Mouse (Mus musculus) brain, embryonic 14.5 days (tissue): ENCODE measurements at regions not wholly inside any gene's neighbourhood (a gene's known extent, or its start where the extent isn't known, plus 50 kb on each side); places are given as distances from the start of the nearest gene placed in this dataset.

Source experiments
- DNase-seq: peaks from one replicate; pipeline ENCODE4 v3.0.0-alpha.2; 2011; ENCODE audit warnings: low read depth
- CTCF ChIP-seq: fragments of 200-500 bp; IDR thresholded peaks from 2 replicates; pipeline ENCODE4 v1.5.1; 2012; ENCODE audit warnings: inconsistent platforms, mild to moderate bottlenecking, moderate library complexity, borderline replicate concordance; ENCODE audit not compliant: insufficient read depth, insufficient read length; ENCODE audit errors: extremely low read depth
- POLR2A ChIP-seq: fragments of 200-500 bp; IDR thresholded peaks from 2 replicates; pipeline ENCODE4 v1.6.1; 2012; ENCODE audit warnings: mild to moderate bottlenecking, inconsistent platforms, borderline replicate concordance; ENCODE audit not compliant: poor library complexity, insufficient read depth, insufficient read length, severe bottlenecking; ENCODE audit errors: extremely low read depth

DNA sequence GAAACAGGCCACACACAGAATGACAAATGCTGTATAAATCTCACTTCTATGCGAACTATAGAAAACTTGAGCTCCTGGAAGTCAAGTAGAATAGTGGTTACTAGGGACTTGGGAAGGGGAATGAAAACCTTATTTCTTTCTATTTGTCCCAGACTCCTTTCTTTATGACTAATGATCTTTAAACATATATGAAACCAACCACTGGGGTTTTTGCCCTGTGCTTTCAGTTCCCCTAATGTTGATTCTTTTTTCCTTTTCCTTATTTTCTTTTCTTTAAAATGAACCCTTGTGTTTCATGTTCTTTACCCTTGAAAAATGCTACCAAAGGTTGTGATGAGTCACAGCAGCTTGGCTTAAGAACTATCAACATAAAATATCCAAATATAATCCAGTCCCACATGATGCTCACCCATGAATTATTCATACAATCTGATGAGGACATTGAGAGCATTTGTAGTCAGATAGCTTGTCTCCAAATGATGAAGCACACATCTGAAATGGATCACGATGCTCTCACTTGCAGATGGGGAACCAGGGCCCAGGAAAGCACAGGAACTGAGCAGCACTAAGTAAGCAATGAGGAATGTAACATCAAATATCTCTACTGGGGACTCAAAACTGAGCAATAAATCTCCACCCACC is 470.2 kb upstream of the Ubash3b start:
- TF ChIP-seq POLR2A (no peak), CTCF (no peak)
- no peak for DNase-seq

DNA sequence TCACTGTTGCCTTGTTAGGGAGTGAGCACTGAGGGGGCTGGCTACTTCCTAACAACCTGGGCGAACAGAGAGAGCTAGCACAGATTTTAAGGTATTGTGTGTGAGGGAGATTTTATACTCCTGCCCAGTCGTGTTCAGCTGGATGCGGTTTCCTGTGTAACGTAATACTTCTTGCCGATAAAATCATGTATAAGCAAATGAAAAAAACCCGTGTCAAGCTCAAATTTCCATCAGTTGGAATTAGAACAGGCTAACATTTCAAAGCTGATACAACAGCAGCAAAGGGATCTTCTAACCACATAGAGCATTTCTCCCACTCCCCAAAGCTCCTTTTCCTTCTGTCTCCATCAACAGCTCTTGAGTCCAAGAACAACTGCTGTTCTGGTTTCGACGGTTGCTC is 459.8 kb upstream of the Ubash3b start:
- TF ChIP-seq CTCF: no peak
- TF ChIP-seq POLR2A: no peak
- DNase-seq: no peak

DNA sequence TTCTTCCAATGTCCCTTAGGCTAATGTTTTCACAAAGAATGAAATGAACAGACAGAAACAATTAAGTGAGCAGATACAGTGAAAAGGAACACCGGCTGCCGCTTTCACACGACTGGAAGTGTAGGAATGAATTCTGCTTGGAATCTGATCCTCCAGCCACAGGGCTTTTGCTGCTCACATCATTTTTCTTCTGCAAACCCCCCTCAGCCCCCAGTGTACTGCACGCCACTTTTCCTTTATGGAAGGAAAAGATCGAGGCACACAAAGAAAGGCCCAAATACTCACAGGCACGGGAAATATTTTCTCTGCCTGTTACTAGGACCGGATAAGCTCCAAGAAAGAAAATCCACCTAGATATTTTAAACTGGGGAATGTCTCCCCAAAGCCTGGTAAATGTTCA is 452.5 kb upstream of the Ubash3b start:
- peak; percentile 62 for DNase-seq
- TF ChIP-seq POLR2A (no peak), CTCF (no peak)

DNA sequence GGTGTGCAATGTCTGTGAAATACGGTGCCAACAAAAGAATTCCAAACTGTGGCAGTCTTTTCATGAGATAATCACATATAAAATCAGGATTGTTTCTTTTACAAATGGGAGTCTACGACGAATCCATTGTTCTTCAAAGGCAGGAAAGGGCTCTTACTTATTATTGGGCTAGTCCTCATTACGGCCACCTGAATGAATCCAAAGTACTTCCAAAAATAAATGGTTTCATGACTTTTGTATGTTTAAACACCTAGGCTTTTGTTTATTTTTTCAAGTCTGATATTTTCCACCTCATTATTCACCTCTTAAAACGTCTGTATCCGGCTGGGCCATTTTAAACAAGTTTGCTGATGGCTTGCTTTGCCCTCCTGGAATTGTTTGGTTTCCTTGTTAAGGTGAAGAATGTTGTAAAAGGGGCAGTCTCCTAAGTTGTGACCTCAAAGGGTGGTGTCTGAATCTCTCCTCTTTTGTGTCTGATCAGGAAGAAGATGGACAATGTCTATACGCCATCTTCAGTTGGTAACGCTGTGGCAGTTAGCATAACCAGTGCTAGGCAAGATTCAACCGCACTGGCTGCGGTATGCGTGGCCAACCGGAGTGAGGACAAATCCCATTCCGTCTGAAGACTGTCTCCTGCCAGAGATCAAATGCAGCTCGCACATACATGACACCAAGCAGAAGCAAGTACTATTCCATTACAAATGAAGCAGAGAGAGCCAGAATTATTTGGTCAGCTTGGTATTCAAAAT is 451.5 kb upstream of the Ubash3b start:
- DNase-seq: peak; percentile 83
- TF ChIP-seq CTCF: no peak
- no peak for TF ChIP-seq POLR2A

DNA sequence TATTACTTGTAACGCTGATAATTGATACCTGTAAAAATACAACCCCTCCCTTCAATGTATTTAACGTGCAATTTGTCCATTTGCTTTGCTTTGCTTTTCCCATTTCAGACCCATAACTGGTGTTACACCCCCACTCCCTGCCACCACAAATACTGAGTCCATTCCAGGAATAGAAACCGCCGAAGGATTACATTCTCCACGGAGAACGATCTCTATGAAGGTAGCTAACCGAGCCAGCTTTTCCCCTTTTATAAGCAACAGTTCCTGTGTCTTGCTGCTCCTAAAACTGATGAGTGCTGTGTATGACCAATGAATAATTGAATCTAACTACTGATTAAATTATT is 450.9 kb upstream of the Ubash3b start:
- peak; percentile 93 for DNase-seq
- no peak for TF ChIP-seq POLR2A
- no peak for TF ChIP-seq CTCF

DNA sequence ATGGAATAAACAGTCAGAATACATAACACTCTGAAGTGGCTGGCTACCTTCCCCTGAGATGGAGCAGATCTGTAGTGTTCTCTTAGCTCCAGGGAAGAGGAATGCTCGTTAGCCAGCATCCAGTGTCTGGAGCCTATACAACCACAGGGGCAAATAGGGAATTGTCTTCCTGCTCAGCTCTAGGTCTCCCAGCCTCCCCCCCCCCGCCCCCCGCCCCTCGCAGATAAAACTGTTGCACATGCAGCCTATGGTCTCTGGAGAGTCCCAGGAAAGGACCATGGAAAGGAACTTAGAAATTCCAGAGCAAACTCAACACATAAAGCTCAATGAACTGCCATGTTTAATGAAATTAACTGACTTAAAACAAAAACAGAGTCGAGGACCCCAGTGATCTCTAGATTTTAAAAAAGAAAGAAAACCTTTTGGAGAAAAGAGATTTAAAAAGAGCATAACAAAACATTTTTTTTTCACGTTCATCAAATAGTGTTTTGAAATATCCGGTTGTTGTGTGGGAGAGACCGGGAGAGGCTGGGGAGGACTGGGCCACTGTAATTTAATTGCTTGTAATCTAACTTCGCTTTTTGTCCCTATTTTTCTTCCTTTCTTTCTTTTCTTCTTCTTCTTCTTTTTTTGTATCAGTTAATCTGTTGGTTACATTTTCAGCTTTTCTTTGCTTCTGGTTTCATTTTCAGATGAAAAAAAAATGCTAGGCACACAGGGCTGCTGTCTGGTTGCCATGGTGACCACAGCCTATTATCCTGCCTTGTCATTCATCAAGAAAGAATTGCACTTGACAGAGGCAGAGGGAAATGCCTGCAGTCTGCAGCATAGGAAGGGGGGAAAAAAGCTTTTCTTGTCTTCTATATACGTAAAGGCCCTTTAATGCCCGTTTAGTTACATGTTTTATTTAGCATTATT is 450.3 kb upstream of the Ubash3b start:
- DNase-seq: peak; percentile 99
- TF ChIP-seq POLR2A (no peak), CTCF (no peak)

DNA sequence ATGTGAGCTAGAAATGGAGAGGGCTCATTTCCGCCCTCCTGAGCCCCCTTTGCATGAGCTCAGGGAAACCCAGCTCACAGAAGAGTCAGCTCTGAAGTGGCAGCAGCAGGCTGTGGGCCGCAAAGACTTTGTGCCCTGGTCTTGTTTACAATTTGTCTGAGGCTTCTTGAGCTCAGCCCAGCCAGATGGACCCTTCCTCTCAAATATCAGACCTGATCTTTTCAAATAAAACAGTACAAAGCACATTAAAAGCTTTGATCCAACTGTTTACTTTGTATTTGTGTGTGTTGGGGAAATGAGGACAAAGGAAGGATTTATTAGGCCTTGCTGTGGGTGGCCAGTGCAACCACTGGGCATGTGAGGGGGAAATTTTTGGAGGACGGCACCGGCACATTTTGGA is 448.9 kb upstream of the Ubash3b start:
- TF ChIP-seq POLR2A: no peak
- TF ChIP-seq CTCF: no peak
- peak; percentile 68 for DNase-seq

DNA sequence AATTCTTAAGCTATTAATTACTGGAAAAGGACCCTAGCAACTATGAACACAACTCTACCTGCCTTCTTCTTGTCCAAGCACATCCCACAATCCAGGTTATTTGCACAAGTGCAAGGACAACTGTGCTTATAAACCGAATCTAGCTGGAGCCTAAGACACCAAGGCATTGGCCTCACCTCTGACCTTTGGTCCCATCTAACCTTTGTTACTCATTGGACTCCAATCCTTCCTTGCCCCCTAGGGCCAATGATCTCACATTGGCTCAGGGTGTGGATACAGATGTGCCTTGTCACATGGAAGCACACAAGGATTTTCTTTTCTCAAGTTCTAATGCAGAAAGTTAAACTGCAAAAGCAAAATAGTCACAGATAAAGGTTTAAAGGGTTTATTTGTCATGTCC is 444.6 kb upstream of the Ubash3b start:
- TF ChIP-seq CTCF (no peak), POLR2A (no peak)
- DNase-seq: no peak

DNA sequence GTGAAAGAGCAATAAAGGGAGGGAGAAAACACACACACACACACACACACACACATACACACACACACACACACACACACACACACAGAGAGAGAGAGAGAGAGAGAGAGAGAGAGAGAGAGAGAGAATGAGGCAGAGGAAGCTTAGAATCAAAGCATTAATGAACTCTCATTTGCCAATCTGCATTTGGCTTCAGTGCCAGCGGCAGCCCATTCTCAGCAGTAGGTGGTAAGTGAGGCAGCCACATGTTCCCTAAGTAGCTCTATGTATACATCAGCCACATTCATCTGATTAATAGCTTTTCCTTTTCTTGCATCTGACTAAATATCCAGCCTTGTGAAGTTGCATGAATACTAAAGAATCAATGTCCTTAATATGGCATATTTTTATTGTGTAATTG is 443.4 kb upstream of the Ubash3b start:
- DNase-seq: peak; percentile 84
- TF ChIP-seq POLR2A (no peak), CTCF (no peak)

DNA sequence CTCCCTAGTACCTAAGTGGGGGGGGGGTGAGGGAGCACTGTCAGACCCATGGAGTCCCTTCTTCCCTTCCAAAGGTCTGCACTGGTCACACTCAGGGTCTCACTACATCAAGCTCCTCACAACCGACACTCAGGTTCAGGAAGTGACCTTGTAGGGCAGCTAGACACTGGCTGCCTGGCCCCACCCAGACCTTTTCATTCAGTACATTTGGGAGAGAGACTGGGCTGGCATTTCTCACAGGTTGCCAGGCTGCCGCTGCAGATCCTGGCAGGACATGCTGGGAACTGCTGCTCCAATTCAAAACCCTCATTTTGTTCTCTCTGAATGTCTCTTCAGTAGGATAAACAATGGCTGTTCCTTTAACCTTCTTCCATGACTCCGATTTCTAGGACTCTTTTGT is 439.3 kb upstream of the Ubash3b start:
- peak; percentile 83 for DNase-seq

DNA sequence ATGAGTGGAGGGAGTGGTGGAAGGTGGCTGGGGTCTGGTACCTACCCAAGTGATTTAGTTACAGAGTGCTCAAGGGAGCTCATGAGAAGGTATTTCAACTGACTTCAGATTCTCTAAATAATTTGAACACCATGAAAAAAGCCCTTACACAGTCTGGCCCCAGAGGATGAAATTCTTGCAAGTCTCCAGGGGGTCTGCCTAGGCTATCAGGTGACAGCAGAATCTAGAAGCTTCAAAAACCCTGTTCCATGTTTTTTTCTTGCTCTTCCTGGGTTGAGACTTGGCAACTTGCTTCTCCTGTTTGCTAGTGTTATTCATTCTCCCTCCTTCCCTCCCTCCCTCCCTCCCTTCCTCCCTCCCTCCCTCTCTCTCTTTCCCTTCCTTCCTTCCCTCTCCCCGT is 438.4 kb upstream of the Ubash3b start:
- TF ChIP-seq POLR2A: no peak
- TF ChIP-seq CTCF: no peak
- peak; percentile 32 for DNase-seq

More for the DNA sequence above, 439.3 kb upstream of the Ubash3b start:
- TF ChIP-seq CTCF (no peak), POLR2A (no peak)
